Mouse (Mus musculus) MEL (cell line): Measurements from ENCODE around the gene Mast1. TPM values are rescaled to one million over a fixed set of nuclear protein-coding genes. Genes with fewer than 3 reads are reported as not detected.

Experiments
- DNase-seq: peaks from one replicate; pipeline ENCODE4 v3.0.0; 2011; ENCODE audit warnings: low read depth, low spot score
- H3K27ac ChIP-seq: 2 replicates; pipeline ENCODE4 v1.5.1; 2012; ENCODE audit warnings: low read depth, mild to moderate bottlenecking, control low read depth, low read length, moderate library complexity; ENCODE audit not compliant: control insufficient read depth
- H3K27me3 ChIP-seq, 2 experiments: fragments of 150-350 bp in 1 of 2; sonication (generic) in 1 of 2; 2 replicates each; pipeline ENCODE4 v1.6.1; 2012; ENCODE audit warnings: low read length in 2 of 2, mild to moderate bottlenecking in 2 of 2, improper control_type of control experiment in 1 of 2, moderate library complexity in 1 of 2; ENCODE audit not compliant: insufficient read depth in 2 of 2, control insufficient read depth in 1 of 2
- H3K36me3 ChIP-seq, 2 experiments: 2 replicates each; pipeline ENCODE4 v1.6.1; 2012 to 2014; ENCODE audit warnings: low read length in 2 of 2, improper control_type of control experiment in 1 of 2, inconsistent platforms in 1 of 2, mild to moderate bottlenecking in 1 of 2; ENCODE audit not compliant: insufficient read depth in 2 of 2, control insufficient read depth in 1 of 2
- H3K4me1 ChIP-seq, 2 experiments: fragments of 150-350 bp in 1 of 2; sonication (generic) in 1 of 2; 2 replicates each; pipeline ENCODE4 v1.6.1; 2012; ENCODE audit warnings: low read length in 2 of 2, improper control_type of control experiment in 1 of 2, mild to moderate bottlenecking in 1 of 2; ENCODE audit not compliant: insufficient read depth in 2 of 2, control insufficient read depth in 1 of 2
- H3K4me3 ChIP-seq, 2 experiments: fragments of 150-350 bp in 1 of 2; sonication (generic) in 1 of 2; 2 replicates each; pipeline ENCODE4 v1.5.1; 2012; ENCODE audit warnings: low read depth in 2 of 2, low read length in 2 of 2, mild to moderate bottlenecking in 2 of 2, moderate library complexity in 2 of 2, control low read depth in 1 of 2, improper control_type of control experiment in 1 of 2; ENCODE audit not compliant: control insufficient read depth in 1 of 2, insufficient read depth in 1 of 2
- H3K79me2 ChIP-seq: 2 replicates; pipeline ENCODE4 v1.6.1; 2012; ENCODE audit warnings: mild to moderate bottlenecking, low read length, moderate library complexity; ENCODE audit not compliant: control insufficient read depth, poor library complexity, insufficient read depth
- H3K9ac ChIP-seq: 2 replicates; pipeline ENCODE4 v1.6.1; 2012; ENCODE audit warnings: low read depth, mild to moderate bottlenecking, control low read depth, low read length, moderate library complexity; ENCODE audit not compliant: control insufficient read depth, poor library complexity, severe bottlenecking
- H3K9me3 ChIP-seq: fragments of 150-350 bp; sonication (generic); replicated peaks from 2 replicates; pipeline ENCODE4 v1.6.1; 2012; ENCODE audit warnings: mild to moderate bottlenecking, low read length, improper control_type of control experiment, moderate library complexity; ENCODE audit not compliant: insufficient read depth
- CHD1 ChIP-seq: IDR thresholded peaks from 2 replicates; pipeline ENCODE4 v1.6.1; 2012; ENCODE audit warnings: low read depth, mild to moderate bottlenecking, inconsistent platforms, low read length, improper control_type of control experiment
- CTCF ChIP-seq, 3 experiments: IDR thresholded peaks in 2 of 3; conservative IDR thresholded peaks in 1 of 3; 2 replicates each; pipeline ENCODE4 v1.5.1; 2011 to 2012; ENCODE audit warnings: low read length in 3 of 3, low read depth in 2 of 3, mild to moderate bottlenecking in 2 of 3, improper control_type of control experiment in 1 of 3, inconsistent platforms in 1 of 3, mixed read lengths in 1 of 3, moderate library complexity in 1 of 3; ENCODE audit not compliant: control insufficient read depth in 1 of 3, insufficient read depth in 1 of 3, poor library complexity in 1 of 3, severe bottlenecking in 1 of 3
- ETS1 ChIP-seq: IDR thresholded peaks from 2 replicates; pipeline ENCODE4 v1.6.1; 2012; ENCODE audit warnings: low read depth, mild to moderate bottlenecking, inconsistent platforms, low read length, improper control_type of control experiment, moderate library complexity
- GATA1 ChIP-seq: IDR thresholded peaks from 2 replicates; pipeline ENCODE4 v1.6.1; 2011; ENCODE audit warnings: low read depth, low read length, improper control_type of control experiment
- JUND ChIP-seq: IDR thresholded peaks from 2 replicates; pipeline ENCODE4 v1.6.1; 2011; ENCODE audit warnings: low read depth, mild to moderate bottlenecking, improper control_type of control experiment, low read length
- MAX ChIP-seq: IDR thresholded peaks from 2 replicates; pipeline ENCODE4 v1.6.1; 2011; ENCODE audit warnings: low read length, improper control_type of control experiment
- MXI1 ChIP-seq: IDR thresholded peaks from 2 replicates; pipeline ENCODE4 v1.6.1; 2011; ENCODE audit warnings: mild to moderate bottlenecking, low read depth, low read length, improper control_type of control experiment
- MYC ChIP-seq: IDR thresholded peaks from 2 replicates; pipeline ENCODE4 v1.6.1; 2011; ENCODE audit warnings: low read depth, mild to moderate bottlenecking, low read length, improper control_type of control experiment, moderate library complexity
- NELFE ChIP-seq: IDR thresholded peaks from 2 replicates; pipeline ENCODE4 v1.6.1; 2011; ENCODE audit warnings: low read depth, low read length, improper control_type of control experiment
- NRF1 ChIP-seq: IDR thresholded peaks from 2 replicates; pipeline ENCODE4 v1.6.1; 2014; ENCODE audit warnings: low read depth, mild to moderate bottlenecking, inconsistent platforms, low read length, improper control_type of control experiment, moderate library complexity; ENCODE audit not compliant: poor library complexity, insufficient read depth, severe bottlenecking
- POLR2AphosphoS2 ChIP-seq: IDR thresholded peaks from 2 replicates; pipeline ENCODE4 v1.6.1; 2011; ENCODE audit warnings: low read length, improper control_type of control experiment
- POLR2AphosphoS5 ChIP-seq: IDR thresholded peaks from 2 replicates; pipeline ENCODE4 v1.6.1; 2012; ENCODE audit warnings: low read depth, borderline replicate concordance, mild to moderate bottlenecking, inconsistent platforms, low read length, moderate library complexity, mixed read lengths
- RCOR1 ChIP-seq: IDR thresholded peaks from 2 replicates; pipeline ENCODE4 v1.6.1; 2012; ENCODE audit warnings: low read depth, mild to moderate bottlenecking, inconsistent platforms, low read length, improper control_type of control experiment
- TAL1 ChIP-seq: IDR thresholded peaks from 2 replicates; pipeline ENCODE4 v1.6.1; 2012; ENCODE audit warnings: mild to moderate bottlenecking, inconsistent platforms, low read length, moderate library complexity, mixed read lengths
- TBP ChIP-seq: IDR thresholded peaks from 2 replicates; pipeline ENCODE4 v1.8.0; 2011; ENCODE audit warnings: low read depth, low read length, improper control_type of control experiment
- USF1 ChIP-seq: IDR thresholded peaks from 2 replicates; pipeline ENCODE4 v1.6.1; 2014; ENCODE audit warnings: low read depth, mild to moderate bottlenecking, inconsistent platforms, low read length, improper control_type of control experiment, moderate library complexity
- ZC3H11A ChIP-seq: IDR thresholded peaks from 2 replicates; pipeline ENCODE4 v1.6.1; 2012; ENCODE audit warnings: low read depth, mild to moderate bottlenecking, inconsistent platforms, low read length, improper control_type of control experiment
- polyA plus RNA-seq, 2 experiments: library from polyadenylated mRNA; stranded (reverse) in 1 of 2; unstranded in 1 of 2; fragments of >175 nt in 1 of 2; fragments of >200 nt in 1 of 2; gene quantifications; 2 replicates each; pipeline versions ENCODE4 v1.2.1 to v1.2.4; 2012; ENCODE audit warnings: low replicate concordance in 2 of 2, low read depth in 1 of 2; ENCODE audit not compliant: insufficient read length in 2 of 2, insufficient read depth in 1 of 2, missing spikeins in 1 of 2
- total RNA-seq: library from RNA; depleted of rRNA; stranded (reverse); fragments of 300-350 nt; gene quantifications from 2 replicates; pipeline ENCODE4 v1.2.3, GENCODE M21; 2012

Gene Mast1
- total and polyA plus RNA-seq, 3 experiments: 0.77 to 4.5 TPM; not detected in 1

- H3K27ac ChIP-seq: peak overlapping the region; percentile 18; the same call in 1 of the 2 replicates
- no peaks in the 10 kb centered on the region for H3K9me3 ChIP-seq
- H3K36me3 ChIP-seq: peaks cover under 1 to 18% of the 10 kb centered on the region in 2 experiments
- peaks cover 10 to 31% of the 10 kb centered on the region in 2 experiments for H3K4me1 ChIP-seq
- H3K79me2 ChIP-seq: peaks cover 4% of the 10 kb centered on the region; the same call in 1 of the 2 replicates
- H3K4me3 ChIP-seq: peak overlapping the region; percentile 55 to 76
- H3K27me3 ChIP-seq: no peaks in the 10 kb centered on the region
- TF ChIP-seq POLR2AphosphoS5 (no peak), ETS1 (peak; percentile 59), NRF1 (no peak), JUND (no peak), NELFE (0 out of 2 replicates have a peak, but pooled peaks have one; percentile 2), MAX (peak; percentile 41; the same call in 1 of the 2 replicates), GATA1 (0 out of 2 replicates have a peak, but pooled peaks have one; percentile 30), MXI1 (peak; percentile 8; the same call in 1 of the 2 replicates), CHD1 (0 out of 2 replicates have a peak, but pooled peaks have one; percentile 75)
- TF ChIP-seq, all 39 proteins: peak for 6
- DNase-seq: peak; percentile 35
- H3K9ac ChIP-seq: peak overlapping the region; percentile 72
Measured at GRCm38 (mm10) chr8:84892993-84893708, 44.0 kb downstream of the Mast1 start.

GRCm38 (mm10) chr8:84889141-84889540 is 48.0 kb downstream of the Mast1 start:
- Histone ChIP-seq H3K4me3 (no peak overlapping the region), H3K9ac (no peak overlapping the region), H3K4me1 (peaks cover 0 to 15% of the 10 kb centered on the region in 2 experiments; a peak in 3 of 4 replicates), H3K9me3 (no peaks in the 10 kb centered on the region), H3K79me2 (peaks cover 4% of the 10 kb centered on the region; the same call in 1 of the 2 replicates)
- TF ChIP-seq CHD1: no peak
- no peak for TF ChIP-seq POLR2AphosphoS2
- no peak for TF ChIP-seq TBP
- TF ChIP-seq RCOR1: no peak
- no peak for TF ChIP-seq USF1
- no peak for TF ChIP-seq MYC
- TF ChIP-seq CTCF (IDR thresholded peaks at IDR 0.05 in 2 of 3, conservative IDR thresholded peaks at IDR 0.05 in 1 of 3; ENCODE audit: control insufficient read depth in 1 of 3, insufficient read depth in 1 of 3, low read depth in 2 of 3, low read length in 3 of 3, poor library complexity in 1 of 3, severe bottlenecking in 1 of 3): no peak
- no peak for TF ChIP-seq TAL1
- no peak for TF ChIP-seq ZC3H11A
- TF ChIP-seq, all 39 proteins: peak for 0
- peaks cover 4 to 8% of the 10 kb centered on the region in 2 experiments for H3K36me3 ChIP-seq
- peak; percentile 34 for DNase-seq
- H3K27ac ChIP-seq: no peak overlapping the region
- no peaks in the 10 kb centered on the region for H3K27me3 ChIP-seq
